Mouse (Mus musculus) bone marrow macrophage, adult 2 months (primary cell): ENCODE results near the gene Olfr1417. TPM values are rescaled to one million over a fixed set of nuclear protein-coding genes. Genes with fewer than 3 reads are reported as not detected.

Source experiments
- H3K27ac ChIP-seq: 2 replicates; pipeline ENCODE4 v1.5.1; 2012; ENCODE audit warnings: low read depth, low read length; ENCODE audit not compliant: insufficient read depth
- H3K4me1 ChIP-seq: 2 replicates; pipeline ENCODE4 v1.6.1; 2012; ENCODE audit warnings: low read length; ENCODE audit not compliant: control insufficient read depth, insufficient read depth
- H3K4me3 ChIP-seq: 2 replicates; pipeline ENCODE4 v1.5.1; 2012; ENCODE audit warnings: mild to moderate bottlenecking, low read length, moderate library complexity; ENCODE audit not compliant: insufficient read depth
- CTCF ChIP-seq: IDR thresholded peaks from 2 replicates; pipeline ENCODE4 v1.5.1; 2012; ENCODE audit warnings: low read depth, mild to moderate bottlenecking, low read length, moderate library complexity
- POLR2A ChIP-seq: IDR thresholded peaks from 2 replicates; pipeline ENCODE4 v1.6.1; 2012; ENCODE audit warnings: mild to moderate bottlenecking, low read depth, low read length, borderline replicate concordance
- polyA plus RNA-seq: library from polyadenylated mRNA; stranded (reverse); fragments of >200 nt; gene quantifications from 2 replicates; pipeline ENCODE4 v1.2.4, GENCODE M21; 2012; ENCODE audit not compliant: missing spikeins, insufficient read depth, insufficient read length

Gene Olfr1417
- polyA plus RNA-seq, 1 experiment, result not detected

GRCm38 (mm10) chr19:11820211-11820610 lies 18.8 kb downstream of the Olfr1417 start:
- H3K27ac ChIP-seq, result no peak overlapping the region
- peaks cover 24% of the 10 kb centered on the region for H3K4me1 ChIP-seq
- TF ChIP-seq POLR2A, result no peak
- no peak for TF ChIP-seq CTCF
- no peak overlapping the region for H3K4me3 ChIP-seq

GRCm38 (mm10) chr19:11819800-11820199 lies 19.2 kb downstream of the Olfr1417 start:
- TF ChIP-seq CTCF (peak; percentile 40; the same call in 1 of the 2 replicates), POLR2A (no peak)
- H3K4me3 ChIP-seq, result peak overlapping the region; percentile 90
- H3K27ac ChIP-seq, result no peak overlapping the region
- H3K4me1 ChIP-seq, result peaks cover 26% of the 10 kb centered on the region

- Histone ChIP-seq H3K4me1 (peaks cover 25% of the 10 kb centered on the region), H3K27ac (peak within 1 kb of the TSS; percentile 53), H3K4me3 (peak within 1 kb of the TSS; percentile 90)
- TF ChIP-seq CTCF, result no peak
- no peak for TF ChIP-seq POLR2A
These were observed 19.8 kb downstream of the Olfr1417 start, which contains the start of gene Stx3 for GRCm38 (mm10) chr19:11819143-11819700. Gene Stx3, minus strand, starts transcription at chr19:11819403.

- Histone ChIP-seq H3K4me1 (peaks cover 26% of the 10 kb centered on the region), H3K27ac (peak overlapping the region; percentile 53), H3K4me3 (peak overlapping the region; percentile 90)
- TF ChIP-seq CTCF, result no peak
- no peak for TF ChIP-seq POLR2A
These were observed 20.5 kb downstream of the Olfr1417 start for GRCm38 (mm10) chr19:11818199-11819142.

GRCm38 (mm10) chr19:11817586-11817985 lies 21.4 kb downstream of the Olfr1417 start:
- H3K27ac ChIP-seq, result no peak overlapping the region
- no peak for TF ChIP-seq POLR2A
- TF ChIP-seq CTCF, result no peak
- peak overlapping the region; percentile 90; the same call in 1 of the 2 replicates for H3K4me3 ChIP-seq
- H3K4me1 ChIP-seq, result peaks cover 28% of the 10 kb centered on the region

GRCm38 (mm10) chr19:11816706-11817105 lies 22.3 kb downstream of the Olfr1417 start:
- TF ChIP-seq CTCF, result no peak
- TF ChIP-seq POLR2A, result no peak
- H3K4me3 ChIP-seq, result no peak overlapping the region
- peaks cover 35% of the 10 kb centered on the region for H3K4me1 ChIP-seq
- H3K27ac ChIP-seq, result no peak overlapping the region

- Histone ChIP-seq H3K27ac (no peak overlapping the region), H3K4me1 (peaks cover 49% of the 10 kb centered on the region), H3K4me3 (no peak overlapping the region)
- TF ChIP-seq CTCF (no peak), POLR2A (no peak)
These were observed 24.2 kb downstream of the Olfr1417 start for GRCm38 (mm10) chr19:11814742-11815333.

- H3K27ac ChIP-seq, result no peak overlapping the region; the same call in 1 of the 2 replicates
- H3K4me3 ChIP-seq, result no peak overlapping the region
- peaks cover 52% of the 10 kb centered on the region for H3K4me1 ChIP-seq
- no peak for TF ChIP-seq CTCF
- TF ChIP-seq POLR2A, result no peak
These were observed 25.4 kb downstream of the Olfr1417 start for GRCm38 (mm10) chr19:11813649-11814048.

- H3K4me3 ChIP-seq, result no peak overlapping the region
- TF ChIP-seq POLR2A, result no peak
- no peak for TF ChIP-seq CTCF
- H3K27ac ChIP-seq, result no peak overlapping the region; the same call in 1 of the 2 replicates
- H3K4me1 ChIP-seq, result peaks cover 54% of the 10 kb centered on the region
These were observed 25.9 kb downstream of the Olfr1417 start for GRCm38 (mm10) chr19:11813136-11813535.

- no peak overlapping the region for H3K27ac ChIP-seq
- TF ChIP-seq POLR2A, result no peak
- TF ChIP-seq CTCF, result no peak
- H3K4me3 ChIP-seq, result no peak overlapping the region
- H3K4me1 ChIP-seq, result peaks cover 62% of the 10 kb centered on the region
These were observed 27.2 kb downstream of the Olfr1417 start for GRCm38 (mm10) chr19:11811688-11812365.
